Mouse (Mus musculus): ENCODE measurements at regions not wholly inside any gene's neighbourhood (a gene's known extent, or its start where the extent isn't known, plus 50 kb on each side); places are given as distances from the start of the nearest gene placed in this dataset.

DNA sequence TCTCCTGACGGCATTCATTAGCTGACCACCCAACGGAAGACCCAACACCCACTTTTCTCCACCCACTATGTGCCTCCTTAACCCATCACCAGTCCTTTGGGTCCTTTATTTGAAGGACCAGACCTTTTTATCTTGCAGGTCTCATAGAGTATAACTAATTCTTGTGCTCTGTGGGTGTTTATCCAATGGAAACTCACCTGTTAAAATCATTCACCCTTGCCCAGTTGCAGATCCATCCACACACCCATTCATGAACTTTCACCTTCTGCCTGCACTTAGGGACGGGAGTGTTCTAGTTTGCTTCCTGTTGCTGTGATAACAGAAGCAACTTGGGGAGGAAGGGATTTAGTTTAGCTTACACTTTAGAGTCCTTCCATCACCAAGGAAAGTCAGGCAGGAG is 339.0 kb downstream of the Sorl1 start:
- Histone ChIP-seq H3K4me1 (ENCODE audit: insufficient read depth, low read depth, low read length) (no peaks in the 10 kb centered on the region), H3K9me3 (replicated peaks) (no peaks in the 10 kb centered on the region), H3K4me3 (ENCODE audit: low read depth, low read length) (no peak overlapping the region), H3K27me3 (ENCODE audit: insufficient read depth, low read length) (no peaks in the 10 kb centered on the region), H3K36me3 (replicated peaks) (no peaks in the 10 kb centered on the region)
- no peak for TF ChIP-seq POLR2AphosphoS5 (IDR thresholded peaks at IDR 0.05; ENCODE audit: insufficient replicate concordance, low read depth, low read length)
- DNase-seq (ENCODE audit: low spot score) (no peak), ATAC-seq (ENCODE audit: extremely low read depth, insufficient number of reproducible peaks, low FRiP score, poor library complexity, severe bottlenecking) (no peak)

DNA sequence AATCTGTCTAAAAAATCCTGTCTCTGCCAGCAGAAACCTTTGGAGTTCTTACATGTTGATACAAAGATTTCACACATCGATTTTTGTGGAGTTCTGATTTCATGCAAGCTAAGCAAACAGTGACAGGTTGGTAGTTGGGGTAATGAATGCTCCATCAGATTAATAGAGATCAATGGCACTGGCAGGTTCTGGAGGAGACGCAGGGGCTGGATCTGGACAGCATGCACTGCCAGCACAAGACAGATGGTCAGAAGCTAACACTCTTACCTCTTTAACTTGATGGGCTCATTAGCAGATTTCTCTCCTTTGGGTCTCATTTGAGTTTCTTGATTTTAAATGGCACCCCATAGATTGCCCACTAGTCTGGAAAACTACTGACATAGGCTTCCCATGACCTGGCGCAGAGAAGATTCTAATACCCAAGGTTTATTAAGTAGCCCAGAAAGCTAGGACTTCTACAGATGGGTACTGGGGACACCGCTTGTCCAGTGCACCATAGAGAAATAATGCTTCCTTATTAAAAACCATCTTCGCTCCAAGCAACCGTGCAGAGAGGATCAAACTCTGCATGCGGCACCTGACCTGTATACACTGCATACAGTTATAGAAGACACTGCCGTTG is 351.7 kb downstream of the Sorl1 start:
- ATAC-seq (ENCODE audit: extremely low read depth, insufficient number of reproducible peaks, low FRiP score, poor library complexity, severe bottlenecking), result no peak
- TF ChIP-seq POLR2AphosphoS5 (IDR thresholded peaks at IDR 0.05; ENCODE audit: insufficient replicate concordance, low read depth, low read length) (no peak), TAL1 (conservative IDR thresholded peaks at IDR 0.05; ENCODE audit: low read depth, low read length) (no peak), CTCF (IDR thresholded peaks at IDR 0.05; ENCODE audit: low read depth, low read length) (no peak), GATA2 (IDR thresholded peaks at IDR 0.05; ENCODE audit: borderline replicate concordance, low read depth, low read length) (no peak), GATA1 (IDR thresholded peaks at IDR 0.05; ENCODE audit: borderline replicate concordance, low read length) (no peak)
- no peaks in the 10 kb centered on the region for H3K4me1 ChIP-seq (ENCODE audit: insufficient read depth, low read depth, low read length)
- H3K27me3 ChIP-seq (ENCODE audit: insufficient read depth, low read length), result no peaks in the 10 kb centered on the region
- no peaks in the 10 kb centered on the region for H3K9me3 ChIP-seq (replicated peaks)
- no peak overlapping the region for H3K4me3 ChIP-seq (ENCODE audit: low read depth, low read length)
- no peak for DNase-seq (ENCODE audit: low spot score)
- no peaks in the 10 kb centered on the region for H3K36me3 ChIP-seq (replicated peaks)

DNA sequence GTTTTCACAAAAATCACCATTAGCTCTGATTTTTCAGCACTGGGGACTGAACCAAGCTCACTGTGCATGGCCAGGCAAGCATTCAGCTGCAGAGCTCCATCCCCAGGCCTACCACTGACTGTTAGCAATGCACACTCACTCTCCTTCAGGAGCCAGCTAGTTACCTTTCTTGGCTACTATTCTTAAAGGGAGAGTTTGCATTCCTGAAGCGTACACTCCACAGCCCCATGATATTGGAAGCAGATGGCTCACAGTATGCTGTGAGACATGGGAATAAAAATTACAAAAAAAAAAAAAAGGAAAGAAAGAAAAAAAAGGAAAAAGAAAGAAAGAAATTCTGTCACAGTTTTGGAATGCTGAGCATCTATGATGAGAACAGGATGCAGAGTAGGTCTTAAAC is 352.8 kb downstream of the Sorl1 start:
- ATAC-seq (ENCODE audit: extremely low read depth, insufficient number of reproducible peaks, low FRiP score, poor library complexity, severe bottlenecking) (no peak), DNase-seq (ENCODE audit: low spot score) (no peak)
- no peaks in the 10 kb centered on the region for H3K9me3 ChIP-seq (replicated peaks)
- 0 out of 2 replicates have a peak, but pooled peaks cover 2% of the 10 kb centered on the region for H3K27me3 ChIP-seq (ENCODE audit: insufficient read depth, low read length)
- no peak overlapping the region for H3K4me3 ChIP-seq (ENCODE audit: low read depth, low read length)
- H3K36me3 ChIP-seq (replicated peaks), result no peaks in the 10 kb centered on the region
- TF ChIP-seq CTCF (IDR thresholded peaks at IDR 0.05; ENCODE audit: low read depth, low read length), result no peak
- TF ChIP-seq POLR2AphosphoS5 (IDR thresholded peaks at IDR 0.05; ENCODE audit: insufficient replicate concordance, low read depth, low read length), result no peak
- TF ChIP-seq GATA2 (IDR thresholded peaks at IDR 0.05; ENCODE audit: borderline replicate concordance, low read depth, low read length), result no peak
- no peak for TF ChIP-seq TAL1 (conservative IDR thresholded peaks at IDR 0.05; ENCODE audit: low read depth, low read length)
- no peak for TF ChIP-seq GATA1 (IDR thresholded peaks at IDR 0.05; ENCODE audit: borderline replicate concordance, low read length)
- H3K4me1 ChIP-seq (ENCODE audit: insufficient read depth, low read depth, low read length), result no peaks in the 10 kb centered on the region

DNA sequence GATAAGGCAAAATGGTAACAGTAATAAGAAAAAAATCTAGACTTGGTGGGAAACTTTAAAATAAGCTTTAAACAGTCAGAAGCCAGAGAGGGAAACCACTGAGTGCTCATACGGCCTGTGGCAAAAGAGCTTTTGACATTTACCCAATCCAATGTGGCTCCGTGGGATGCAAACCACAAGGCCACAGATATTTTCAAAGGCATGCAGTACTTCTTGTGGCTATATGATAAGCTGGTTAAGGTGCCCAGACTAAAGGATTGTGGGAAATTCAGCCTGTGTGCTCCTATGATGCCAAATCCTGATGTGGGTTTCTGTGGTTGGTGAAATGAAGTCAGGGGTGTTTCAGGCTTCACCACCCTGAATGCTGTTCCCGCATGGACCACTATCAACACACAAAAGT is 355.8 kb downstream of the Sorl1 start:
- Histone ChIP-seq H3K27me3 (ENCODE audit: insufficient read depth, low read length) (0 out of 2 replicates have a peak, but pooled peaks cover 2% of the 10 kb centered on the region), H3K36me3 (replicated peaks) (no peaks in the 10 kb centered on the region), H3K4me3 (ENCODE audit: low read depth, low read length) (no peak overlapping the region), H3K9me3 (replicated peaks) (no peaks in the 10 kb centered on the region), H3K4me1 (ENCODE audit: insufficient read depth, low read depth, low read length) (no peaks in the 10 kb centered on the region)
- DNase-seq (ENCODE audit: low spot score) (no peak), ATAC-seq (ENCODE audit: extremely low read depth, insufficient number of reproducible peaks, low FRiP score, poor library complexity, severe bottlenecking) (no peak)
- TF ChIP-seq GATA1 (IDR thresholded peaks at IDR 0.05; ENCODE audit: borderline replicate concordance, low read length) (no peak), TAL1 (conservative IDR thresholded peaks at IDR 0.05; ENCODE audit: low read depth, low read length) (no peak), CTCF (IDR thresholded peaks at IDR 0.05; ENCODE audit: low read depth, low read length) (no peak), GATA2 (IDR thresholded peaks at IDR 0.05; ENCODE audit: borderline replicate concordance, low read depth, low read length) (no peak), POLR2AphosphoS5 (IDR thresholded peaks at IDR 0.05; ENCODE audit: insufficient replicate concordance, low read depth, low read length) (no peak)

DNA sequence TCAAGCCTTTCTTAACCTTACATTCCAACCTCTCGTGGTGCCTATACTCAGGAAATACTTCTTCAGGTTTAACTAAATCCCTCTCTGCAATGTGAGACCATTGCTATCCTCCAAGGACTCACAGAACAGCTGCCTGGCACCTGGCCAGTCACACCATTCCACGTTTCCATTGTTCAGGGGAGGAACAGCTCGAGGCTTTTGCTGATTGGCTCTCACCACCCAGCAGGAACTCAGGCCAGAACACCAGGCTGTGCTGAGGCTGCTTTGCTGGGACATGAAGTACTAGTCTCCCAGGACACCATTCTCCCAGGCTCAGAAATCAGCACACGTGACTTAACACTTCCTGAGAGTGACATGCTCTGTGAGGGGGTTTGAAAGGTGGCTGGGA is 357.6 kb downstream of the Sorl1 start:
- Histone ChIP-seq H3K36me3 (replicated peaks) (no peaks in the 10 kb centered on the region), H3K9me3 (replicated peaks) (no peaks in the 10 kb centered on the region), H3K4me3 (ENCODE audit: low read depth, low read length) (no peak overlapping the region), H3K4me1 (ENCODE audit: insufficient read depth, low read depth, low read length) (no peaks in the 10 kb centered on the region), H3K27me3 (ENCODE audit: insufficient read depth, low read length) (0 out of 2 replicates have a peak, but pooled peaks cover 2% of the 10 kb centered on the region)
- no peak for DNase-seq (ENCODE audit: low spot score)
- no peak for ATAC-seq (ENCODE audit: extremely low read depth, insufficient number of reproducible peaks, low FRiP score, poor library complexity, severe bottlenecking)
- no peak for TF ChIP-seq CTCF (IDR thresholded peaks at IDR 0.05; ENCODE audit: low read depth, low read length)
- no peak for TF ChIP-seq POLR2AphosphoS5 (IDR thresholded peaks at IDR 0.05; ENCODE audit: insufficient replicate concordance, low read depth, low read length)
- no peak for TF ChIP-seq GATA2 (IDR thresholded peaks at IDR 0.05; ENCODE audit: borderline replicate concordance, low read depth, low read length)
- no peak for TF ChIP-seq GATA1 (IDR thresholded peaks at IDR 0.05; ENCODE audit: borderline replicate concordance, low read length)
- TF ChIP-seq TAL1 (conservative IDR thresholded peaks at IDR 0.05; ENCODE audit: low read depth, low read length), result no peak

DNA sequence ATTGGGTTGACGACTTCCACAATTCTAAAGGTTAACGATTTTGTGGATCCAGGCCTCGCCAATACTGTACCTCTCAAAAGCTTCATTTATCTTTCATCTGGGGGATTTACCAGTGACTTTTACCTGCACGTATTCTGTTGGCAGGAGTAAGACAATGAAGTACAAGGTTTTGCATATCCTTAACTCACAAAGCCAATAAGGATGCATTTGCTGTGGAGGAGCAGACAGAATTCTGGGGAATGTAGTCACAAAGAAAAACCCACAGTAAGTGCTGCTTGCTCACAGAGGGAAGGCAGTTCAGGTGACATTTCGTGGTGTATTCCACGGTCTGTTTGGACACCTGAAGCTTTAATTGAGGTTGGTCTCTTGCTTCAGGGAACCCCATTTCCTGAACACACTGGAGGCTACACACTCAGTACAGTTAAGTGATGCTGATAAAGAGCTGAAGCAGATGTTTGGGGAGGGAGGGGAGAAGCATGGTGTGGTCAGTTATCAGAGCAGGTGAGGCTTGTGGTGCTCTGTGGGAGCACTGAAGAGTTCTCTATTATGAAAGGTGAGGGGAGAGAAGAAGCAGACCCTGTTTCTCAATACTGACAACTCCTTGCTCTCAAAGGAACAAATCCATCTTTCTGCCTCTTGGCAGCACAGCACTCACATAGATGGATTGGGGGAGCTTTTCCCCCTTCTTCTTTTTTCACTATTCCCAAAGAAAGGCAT is 358.1 kb downstream of the Sorl1 start:
- TF ChIP-seq CTCF (IDR thresholded peaks at IDR 0.05; ENCODE audit: low read depth, low read length) (no peak), GATA1 (IDR thresholded peaks at IDR 0.05; ENCODE audit: borderline replicate concordance, low read length) (no peak), GATA2 (IDR thresholded peaks at IDR 0.05; ENCODE audit: borderline replicate concordance, low read depth, low read length) (no peak), POLR2AphosphoS5 (IDR thresholded peaks at IDR 0.05; ENCODE audit: insufficient replicate concordance, low read depth, low read length) (no peak), TAL1 (conservative IDR thresholded peaks at IDR 0.05; ENCODE audit: low read depth, low read length) (no peak)
- ATAC-seq (ENCODE audit: extremely low read depth, insufficient number of reproducible peaks, low FRiP score, poor library complexity, severe bottlenecking) (no peak), DNase-seq (ENCODE audit: low spot score) (no peak)
- Histone ChIP-seq H3K36me3 (replicated peaks) (no peaks in the 10 kb centered on the region), H3K9me3 (replicated peaks) (no peaks in the 10 kb centered on the region), H3K4me1 (ENCODE audit: insufficient read depth, low read depth, low read length) (no peaks in the 10 kb centered on the region), H3K4me3 (ENCODE audit: low read depth, low read length) (no peak overlapping the region), H3K27me3 (ENCODE audit: insufficient read depth, low read length) (0 out of 2 replicates have a peak, but pooled peaks cover 2% of the 10 kb centered on the region)

Measured in G1E (cell line).